Mouse (Mus musculus): ENCODE measurements around the gene Zfp574. TPM values are rescaled to one million over a fixed set of nuclear protein-coding genes. Genes with fewer than 3 reads are reported as not detected.
A peak's percentile ranks its signal among the peaks of the same experiment; 100 is the strongest.

The Zfp574 gene
- total RNA-seq, 2 experiments from 2014 or later, result 10.5 to 11.2 TPM

- intact Hi-C loops (cut with DNase I), result no loop called here
- no peak for DNase-seq
Observed at GRCm38 (mm10) chr7:25106790-25107502, 34.6 kb downstream of the Zfp574 start.

- intact Hi-C loops (cut with DNase I), result no loop called here
- DNase-seq, result no peak
Observed at GRCm38 (mm10) chr7:25109355-25109754, 37.0 kb downstream of the Zfp574 start.

- intact Hi-C loops (cut with DNase I), result no loop called here
- DNase-seq, result no peak
Observed at GRCm38 (mm10) chr7:25110336-25110735, 38.0 kb downstream of the Zfp574 start.

- intact Hi-C loops (cut with DNase I), result no loop called here
- DNase-seq, result no peak
Observed at GRCm38 (mm10) chr7:25112178-25112955, 40.0 kb downstream of the Zfp574 start.

GRCm38 (mm10) chr7:25112956-25113603, 40.7 kb downstream of the Zfp574 start:
- intact Hi-C loops (cut with DNase I), result no loop called here
- DNase-seq, result no peak

GRCm38 (mm10) chr7:25120061-25120834, 47.9 kb downstream of the Zfp574 start:
- intact Hi-C loops (cut with DNase I), result no loop called here
- peak; percentile 23 to 33 for DNase-seq

DNA sequence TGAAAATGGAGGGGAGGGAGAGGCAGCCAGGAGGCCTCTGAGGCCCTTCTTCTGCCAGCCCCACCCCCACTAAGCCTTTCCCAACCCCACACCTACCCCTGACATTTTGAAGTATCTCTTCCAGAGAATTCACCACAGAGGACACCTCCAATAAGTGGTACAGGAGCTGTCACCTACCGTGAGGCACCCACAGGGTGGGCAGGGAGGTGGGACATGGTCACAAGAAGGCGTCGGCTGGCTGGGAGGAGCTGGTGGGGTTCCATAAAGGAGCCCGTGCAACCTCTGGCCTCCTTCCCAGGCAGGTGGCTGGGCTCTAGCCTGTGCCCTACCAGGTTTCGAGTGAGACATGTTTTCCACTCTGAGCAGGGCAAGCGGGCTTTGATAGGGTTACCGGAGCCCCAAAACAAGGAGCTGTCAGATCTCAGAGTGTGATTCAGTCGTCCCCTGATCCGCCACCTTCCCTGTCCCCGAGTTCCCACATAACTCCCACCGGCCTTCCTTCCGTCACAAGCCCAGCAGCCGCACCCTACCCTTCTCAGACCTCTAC, 48.9 kb downstream of the Zfp574 start:
- no peak for DNase-seq
- intact Hi-C loops (cut with DNase I), result no loop called here

DNA sequence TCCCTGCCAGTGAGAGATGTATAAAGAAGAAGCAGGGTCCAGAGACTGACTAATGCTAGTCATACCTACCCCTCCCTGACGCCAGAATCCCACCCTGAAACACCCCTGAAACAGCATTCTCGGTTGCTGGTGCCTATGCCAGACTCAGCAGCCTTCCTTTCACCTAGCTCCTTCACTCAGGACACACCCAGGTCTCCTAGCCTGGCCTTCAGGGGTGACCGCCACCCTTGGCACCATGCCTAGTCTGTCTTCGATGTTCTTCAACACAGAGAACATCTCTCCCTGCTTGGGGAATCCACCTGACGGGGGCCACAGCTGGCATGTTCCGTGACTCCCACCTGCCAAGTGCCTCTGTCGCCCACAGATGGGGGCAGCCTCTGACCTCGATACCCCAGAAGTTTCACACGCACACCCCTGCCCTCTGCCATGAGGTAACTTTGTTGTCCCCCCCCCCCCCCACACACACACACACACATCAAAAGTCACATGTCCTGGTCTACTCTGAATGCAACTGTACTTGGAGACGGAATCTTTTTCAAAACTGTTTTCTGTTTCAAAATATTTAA, 53.4 kb downstream of the Zfp574 start:
- intact Hi-C loops (cut with DNase I), result no loop called here
- no peak for DNase-seq

- no peak for DNase-seq
- intact Hi-C loops (cut with DNase I), result no loop called here
Observed at GRCm38 (mm10) chr7:25127971-25128370, 55.6 kb downstream of the Zfp574 start.

DNA sequence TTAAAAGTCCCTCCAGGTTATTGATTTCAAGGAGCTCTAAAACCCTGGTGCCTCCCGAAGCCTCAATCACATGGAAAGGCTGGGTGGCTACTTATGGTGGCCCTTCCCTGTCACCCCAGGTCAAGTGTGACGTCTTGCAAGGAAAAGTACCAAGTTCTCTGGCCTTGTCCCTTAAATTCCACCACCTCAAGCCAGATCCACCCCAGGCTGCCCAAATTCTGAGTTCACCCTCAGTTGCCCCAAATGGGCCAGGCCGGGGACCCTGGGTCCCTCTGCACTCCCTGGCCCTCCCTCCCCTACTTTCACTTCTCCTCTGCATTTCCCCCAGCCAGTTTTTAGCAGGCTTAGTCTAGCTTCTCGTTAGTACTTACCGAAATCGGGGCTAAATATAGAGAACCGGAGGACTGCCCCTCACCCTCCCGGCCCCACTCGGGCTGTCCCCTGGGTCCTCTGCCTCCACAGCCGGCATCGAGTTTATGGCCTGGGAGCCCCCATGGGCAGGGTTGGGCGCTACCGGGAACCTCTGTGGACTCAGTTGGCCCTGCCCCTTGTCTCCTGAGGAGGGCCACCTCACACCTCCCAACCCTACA, 57.1 kb downstream of the Zfp574 start:
- intact Hi-C loops (cut with DNase I), result no loop called here
- DNase-seq, result peak in 1 of 2 experiments; percentile 7

DNA sequence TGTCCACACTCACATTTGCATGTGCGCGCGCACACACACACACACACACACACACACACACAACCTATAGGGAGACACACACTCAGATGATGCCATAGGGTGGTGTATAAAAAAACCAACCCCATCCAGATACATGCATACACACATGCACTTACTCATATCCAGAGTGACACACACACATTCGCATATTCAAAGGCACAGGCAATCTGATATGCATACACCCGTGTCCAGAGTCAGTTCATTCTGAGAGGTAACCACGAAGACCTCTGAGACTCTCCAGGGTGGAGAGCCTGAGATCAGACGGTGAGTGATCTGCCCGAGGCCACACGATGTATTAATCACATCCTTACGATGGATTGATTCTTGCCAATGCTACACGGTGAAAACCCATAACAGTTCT, 58.2 kb downstream of the Zfp574 start:
- intact Hi-C loops (cut with DNase I), result loop anchor here (5.0 to 10.0 kb wide), 2 partner anchors 202 to 274 kb away; no protein-coding TSS in a partner anchor
- no peak for DNase-seq

DNA sequence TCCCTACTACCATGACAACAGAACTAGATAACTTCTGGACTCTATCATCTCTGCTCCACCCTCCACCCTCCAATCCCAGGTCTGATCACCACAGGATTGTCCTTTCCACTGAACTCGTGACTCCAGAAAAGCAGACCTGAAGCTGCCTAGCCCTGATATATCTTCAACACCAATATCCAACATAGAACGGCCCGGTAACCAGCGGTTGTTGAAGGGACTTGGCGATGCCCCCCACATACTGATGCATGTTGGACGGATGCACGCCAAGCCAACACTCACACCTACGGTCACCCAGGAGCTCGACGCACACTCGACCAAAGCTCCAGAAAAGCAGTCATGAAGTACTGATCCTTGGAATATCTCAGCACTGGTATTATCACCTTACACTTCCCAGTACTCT, 58.9 kb downstream of the Zfp574 start:
- intact Hi-C loops (cut with DNase I), result loop anchor here (5.0 to 10.0 kb wide), 2 partner anchors 201 to 274 kb away; no protein-coding TSS in a partner anchor
- no peak for DNase-seq

DNA sequence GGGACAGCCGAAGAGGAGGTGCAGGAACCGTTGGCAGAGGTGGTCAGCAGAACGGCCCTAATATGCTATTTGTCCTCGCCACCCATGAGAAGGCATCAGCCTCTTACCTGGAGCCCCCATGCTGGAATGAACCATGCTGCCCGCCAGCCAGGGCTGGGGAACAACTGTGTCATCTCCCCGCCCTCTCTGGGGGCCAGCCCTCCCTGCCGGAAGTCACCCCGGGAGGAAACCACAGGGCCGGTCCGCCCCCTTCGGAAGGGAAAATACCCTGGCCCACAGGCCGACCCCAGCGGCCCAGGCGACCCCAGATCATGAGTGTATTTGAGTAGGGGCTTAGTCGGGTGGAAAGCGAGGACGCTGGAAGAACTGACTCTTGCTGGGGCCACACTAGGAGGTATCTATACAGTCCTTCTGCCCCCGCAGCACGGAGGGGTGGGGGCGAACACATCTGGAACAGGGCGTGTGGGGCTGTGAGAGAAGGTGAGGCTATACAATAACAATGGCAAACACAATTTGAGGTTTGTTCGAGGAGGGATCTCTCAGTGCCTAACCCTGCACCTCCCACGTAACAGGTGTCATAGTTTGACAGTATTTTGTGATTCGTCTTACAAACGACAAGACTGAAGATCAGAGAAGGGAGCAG, 60.1 kb downstream of the Zfp574 start:
- peak; percentile 16 to 27 for DNase-seq
- intact Hi-C loops (cut with DNase I), result loop anchor here (5.0 to 10.0 kb wide), 2 partner anchors 200 to 272 kb away; no protein-coding TSS in a partner anchor

Small RNA genes within 50 kb of the gene (microRNA-seq; reads per million reads assigned to microRNA genes)
- 0 to 0.12 reads per million in 2 experiments for gene Mir6537

Other genes with a start within 250 kb of the Zfp574 start
- not detected for gene Gm9844, start 210.4 kb upstream of the Zfp574 start, total RNA-seq (2021)
- gene Lypd4, start 202.6 kb upstream of the Zfp574 start, total RNA-seq (2021), result not detected
- gene Dmrtc2, start 202.5 kb upstream of the Zfp574 start, total RNA-seq (2021), result not detected
- gene Rps19, start 188.2 kb upstream of the Zfp574 start, total RNA-seq (2021), result 100 to 1,000 TPM; 529 to 548 TPM
- 1 to 10 TPM; 1.3 to 1.5 TPM for gene Cd79a, start 175.2 kb upstream of the Zfp574 start, total RNA-seq (2021)
- 10 to 100 TPM; 76.1 to 78.7 TPM for gene Arhgef1, start 169.7 kb upstream of the Zfp574 start, total RNA-seq (2021)
- gene Gm4881, start 128.1 kb upstream of the Zfp574 start, total RNA-seq (2021), result not detected
- gene Rabac1, start 99.8 kb upstream of the Zfp574 start, total RNA-seq (2021), result 100 to 1,000 TPM; 289 to 303 TPM
- under 1 TPM; 0.62 to 0.80 TPM for gene Atp1a3, start 66.6 kb upstream of the Zfp574 start, total RNA-seq (2021)
- gene Grik5, start 221 bp upstream of the Zfp574 start, total RNA-seq (2021), result 1 to 10 TPM; 5.8 to 7.6 TPM
- gene Pou2f2, start 107.2 kb downstream of the Zfp574 start, total RNA-seq (2021), result under 1 TPM; 0.44 to 0.60 TPM
- 10 to 100 TPM; 17.9 to 19.2 TPM for gene Dedd2, start 148.0 kb downstream of the Zfp574 start, total RNA-seq (2021)
- gene Zfp526, start 148.9 kb downstream of the Zfp574 start, total RNA-seq (2021), result 1 to 10 TPM; 8.0 to 9.1 TPM
- gene Gsk3a, start 165.3 kb downstream of the Zfp574 start, total RNA-seq (2021), result 10 to 100 TPM; 58.6 to 66.6 TPM
- 10 to 100 TPM; 32.8 to 33.2 TPM for gene Erf, start 178.2 kb downstream of the Zfp574 start, total RNA-seq (2021)
- gene Cic, start 195.1 kb downstream of the Zfp574 start, total RNA-seq (2021), result 10 to 100 TPM; 71.2 to 78.7 TPM
- gene Pafah1b3, start 225.4 kb downstream of the Zfp574 start, total RNA-seq (2021), result 1 to 10 TPM; 5.1 to 5.6 TPM
- gene Prr19, start 228.8 kb downstream of the Zfp574 start, total RNA-seq (2021), result not detected
- gene Tmem145, start 233.5 kb downstream of the Zfp574 start, total RNA-seq (2021), result not detected
- gene Megf8, start 244.6 kb downstream of the Zfp574 start, total RNA-seq (2021), result 10 to 100 TPM; 26.7 to 29.6 TPM

All from heart, postnatal 14 days (tissue).